Mouse (Mus musculus): ENCODE data around the gene Drap1. TPM values are rescaled to one million over a fixed set of nuclear protein-coding genes. Genes with fewer than 3 reads are reported as not detected.
A peak's percentile ranks its signal among the peaks of the same experiment; 100 is the strongest.

Drap1 gene
- polyA plus RNA-seq, 1 experiment from 2014 or later, result 318 TPM

DNA sequence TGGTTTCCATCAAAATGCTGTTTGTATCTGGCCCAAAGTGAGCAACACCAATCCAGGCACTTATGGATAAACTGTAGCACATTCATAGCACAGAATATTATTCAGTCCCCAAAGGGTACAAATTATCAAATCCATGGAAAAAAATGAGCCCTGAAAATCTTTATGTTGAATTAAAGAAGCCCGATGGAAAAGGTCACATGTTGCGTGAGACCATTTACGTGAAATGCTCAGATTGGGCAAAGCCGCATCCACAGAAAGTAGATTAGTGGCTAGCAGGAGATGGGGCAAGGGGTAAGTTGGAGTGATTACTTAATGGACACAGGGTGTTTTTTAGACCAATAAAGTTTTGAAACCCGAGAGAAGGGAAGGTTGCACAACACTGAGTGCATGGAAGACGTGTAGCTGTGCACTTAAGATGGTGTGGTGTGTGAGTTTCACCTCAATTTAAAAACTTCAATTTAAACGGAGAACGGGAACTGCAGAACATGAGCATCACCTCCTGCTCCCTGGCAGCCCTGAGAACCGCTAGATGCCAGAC is 19.7 kb upstream of the Drap1 start:
- Histone ChIP-seq H3K9me3 (ENCODE audit: control insufficient read depth, low read length) (no peaks in the 10 kb centered on the region), H3K9ac (ENCODE audit: low read depth, low read length) (no peak overlapping the region), H3K36me3 (ENCODE audit: control insufficient read depth, insufficient read depth, low read length) (no peaks in the 10 kb centered on the region), H3K4me2 (ENCODE audit: low read length) (no peak overlapping the region), H3K4me3 (ENCODE audit: low read length) (no peak overlapping the region), H3K27me3 (replicated peaks; ENCODE audit: control insufficient read depth, insufficient read depth, low read length) (peaks cover 37% of the 10 kb centered on the region), H3K27ac (ENCODE audit: low read depth, low read length) (no peak overlapping the region), H3K4me1 (ENCODE audit: control insufficient read depth, insufficient read depth, low read depth, low read length) (peaks cover 12% of the 10 kb centered on the region)
- no peak for ATAC-seq
- WGBS, result 69% methylated on average over 9 of the region's 9 CpGs

- no peaks in the 10 kb centered on the region for H3K9me3 ChIP-seq (ENCODE audit: control insufficient read depth, low read length)
- 74% methylated on average over 7 of the region's 7 CpGs for WGBS
- no peaks in the 10 kb centered on the region for H3K36me3 ChIP-seq (ENCODE audit: control insufficient read depth, insufficient read depth, low read length)
- 0 out of 2 replicates have a peak overlapping the region, but pooled peaks have one; percentile 24 for H3K27ac ChIP-seq (ENCODE audit: low read depth, low read length)
- peaks cover 11% of the 10 kb centered on the region for H3K4me1 ChIP-seq (ENCODE audit: control insufficient read depth, insufficient read depth, low read depth, low read length)
- H3K9ac ChIP-seq (ENCODE audit: low read depth, low read length), result peak overlapping the region; percentile 59; the same call in 1 of the 2 replicates
- H3K27me3 ChIP-seq (replicated peaks; ENCODE audit: control insufficient read depth, insufficient read depth, low read length), result no peaks in the 10 kb centered on the region; the same call in 1 of the 2 replicates
- H3K4me3 ChIP-seq (ENCODE audit: low read length), result no peak overlapping the region
- peak overlapping the region; percentile 55 for H3K4me2 ChIP-seq (ENCODE audit: low read length)
- no peak for ATAC-seq
Measured at GRCm38 (mm10) chr19:5433951-5434350, 9.2 kb upstream of the Drap1 start.

- H3K4me2 ChIP-seq (ENCODE audit: low read length), result peak overlapping the region; percentile 55
- no peaks in the 10 kb centered on the region for H3K9me3 ChIP-seq (ENCODE audit: control insufficient read depth, low read length)
- ATAC-seq, result peak; percentile 50
- peak overlapping the region; percentile 27; the same call in 1 of the 2 replicates for H3K4me3 ChIP-seq (ENCODE audit: low read length)
- H3K4me1 ChIP-seq (ENCODE audit: control insufficient read depth, insufficient read depth, low read depth, low read length), result peaks cover 11% of the 10 kb centered on the region
- H3K36me3 ChIP-seq (ENCODE audit: control insufficient read depth, insufficient read depth, low read length), result no peaks in the 10 kb centered on the region
- 11% methylated on average over 16 of the region's 16 CpGs for WGBS
- peak overlapping the region; percentile 59 for H3K9ac ChIP-seq (ENCODE audit: low read depth, low read length)
- H3K27ac ChIP-seq (ENCODE audit: low read depth, low read length), result peak overlapping the region; percentile 34; the same call in 1 of the 2 replicates
- no peaks in the 10 kb centered on the region; the same call in 1 of the 2 replicates for H3K27me3 ChIP-seq (replicated peaks; ENCODE audit: control insufficient read depth, insufficient read depth, low read length)
Measured at GRCm38 (mm10) chr19:5432992-5433852, 8.4 kb upstream of the Drap1 start.

DNA sequence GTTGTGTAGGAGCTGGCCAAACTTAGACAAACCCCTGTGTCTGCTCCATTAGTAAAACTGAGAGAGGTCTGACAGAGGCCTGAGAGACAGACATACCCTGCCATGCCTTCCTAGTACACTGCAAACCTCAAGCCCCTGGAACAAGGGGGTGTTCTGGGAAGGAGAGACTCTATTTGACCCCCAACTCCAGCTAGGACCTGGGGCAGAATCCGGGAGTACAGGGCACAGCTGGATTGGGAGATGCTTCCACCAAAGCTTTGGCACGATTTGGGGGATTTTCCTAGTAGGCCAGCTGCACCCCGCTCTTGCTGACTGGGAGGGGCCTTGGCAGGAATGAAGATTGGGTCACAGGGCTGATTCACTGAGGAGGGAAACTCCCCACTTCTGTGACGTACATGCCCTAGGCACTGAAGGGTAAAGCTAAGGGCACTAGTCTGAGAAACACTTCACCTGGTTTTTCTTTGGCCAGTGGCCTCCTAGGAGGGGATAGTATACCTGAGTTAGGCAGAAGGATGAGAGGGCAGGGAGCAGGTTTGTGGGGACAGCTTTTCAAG is 7.2 kb upstream of the Drap1 start:
- Histone ChIP-seq H3K9me3 (ENCODE audit: control insufficient read depth, low read length) (no peaks in the 10 kb centered on the region), H3K27ac (ENCODE audit: low read depth, low read length) (no peak overlapping the region), H3K9ac (ENCODE audit: low read depth, low read length) (no peak overlapping the region), H3K4me3 (ENCODE audit: low read length) (no peak overlapping the region), H3K4me2 (ENCODE audit: low read length) (no peak overlapping the region), H3K4me1 (ENCODE audit: control insufficient read depth, insufficient read depth, low read depth, low read length) (peaks cover 12% of the 10 kb centered on the region), H3K36me3 (ENCODE audit: control insufficient read depth, insufficient read depth, low read length) (no peaks in the 10 kb centered on the region), H3K27me3 (replicated peaks; ENCODE audit: control insufficient read depth, insufficient read depth, low read length) (no peaks in the 10 kb centered on the region; the same call in 1 of the 2 replicates)
- 78% methylated on average over 4 of the region's 4 CpGs for WGBS
- no peak for ATAC-seq

GRCm38 (mm10) chr19:5430408-5430807 is 5.6 kb upstream of the Drap1 start:
- 50% methylated on average over 1 of the region's 1 CpGs for WGBS
- Histone ChIP-seq H3K27me3 (replicated peaks; ENCODE audit: control insufficient read depth, insufficient read depth, low read length) (no peaks in the 10 kb centered on the region; the same call in 1 of the 2 replicates), H3K27ac (ENCODE audit: low read depth, low read length) (no peak overlapping the region), H3K4me2 (ENCODE audit: low read length) (no peak overlapping the region), H3K4me3 (ENCODE audit: low read length) (no peak overlapping the region), H3K36me3 (ENCODE audit: control insufficient read depth, insufficient read depth, low read length) (no peaks in the 10 kb centered on the region), H3K4me1 (ENCODE audit: control insufficient read depth, insufficient read depth, low read depth, low read length) (peaks cover 25% of the 10 kb centered on the region), H3K9me3 (ENCODE audit: control insufficient read depth, low read length) (no peaks in the 10 kb centered on the region), H3K9ac (ENCODE audit: low read depth, low read length) (no peak overlapping the region)
- ATAC-seq, result no peak

DNA sequence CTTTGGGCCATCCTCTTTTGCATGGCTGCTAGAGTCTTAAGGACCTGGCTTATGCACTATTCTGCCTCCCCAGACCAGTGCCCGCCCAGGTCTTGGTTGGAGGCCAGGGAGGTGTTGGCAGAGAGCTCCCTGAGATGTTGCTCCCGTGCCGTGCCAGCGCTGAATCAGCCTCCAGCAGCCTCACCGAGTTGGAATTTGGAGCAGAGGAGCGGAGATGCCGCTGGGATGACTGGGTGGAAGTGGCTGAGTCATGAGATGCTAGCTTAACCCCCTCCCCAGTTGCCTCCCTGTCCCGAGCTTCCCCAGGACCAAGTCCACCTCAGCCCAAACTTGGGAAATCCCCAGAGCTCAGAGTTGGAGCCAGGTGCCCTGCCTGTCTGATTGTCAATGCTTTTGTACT is 5.0 kb upstream of the Drap1 start:
- no peak overlapping the region for H3K4me2 ChIP-seq (ENCODE audit: low read length)
- ATAC-seq, result no peak
- H3K9ac ChIP-seq (ENCODE audit: low read depth, low read length), result no peak overlapping the region
- H3K4me1 ChIP-seq (ENCODE audit: control insufficient read depth, insufficient read depth, low read depth, low read length), result peaks cover 25% of the 10 kb centered on the region
- H3K36me3 ChIP-seq (ENCODE audit: control insufficient read depth, insufficient read depth, low read length), result no peaks in the 10 kb centered on the region
- 62% methylated on average over 8 of the region's 8 CpGs for WGBS
- no peaks in the 10 kb centered on the region for H3K9me3 ChIP-seq (ENCODE audit: control insufficient read depth, low read length)
- no peak overlapping the region for H3K4me3 ChIP-seq (ENCODE audit: low read length)
- H3K27me3 ChIP-seq (replicated peaks; ENCODE audit: control insufficient read depth, insufficient read depth, low read length), result no peaks in the 10 kb centered on the region; the same call in 1 of the 2 replicates
- H3K27ac ChIP-seq (ENCODE audit: low read depth, low read length), result no peak overlapping the region

DNA sequence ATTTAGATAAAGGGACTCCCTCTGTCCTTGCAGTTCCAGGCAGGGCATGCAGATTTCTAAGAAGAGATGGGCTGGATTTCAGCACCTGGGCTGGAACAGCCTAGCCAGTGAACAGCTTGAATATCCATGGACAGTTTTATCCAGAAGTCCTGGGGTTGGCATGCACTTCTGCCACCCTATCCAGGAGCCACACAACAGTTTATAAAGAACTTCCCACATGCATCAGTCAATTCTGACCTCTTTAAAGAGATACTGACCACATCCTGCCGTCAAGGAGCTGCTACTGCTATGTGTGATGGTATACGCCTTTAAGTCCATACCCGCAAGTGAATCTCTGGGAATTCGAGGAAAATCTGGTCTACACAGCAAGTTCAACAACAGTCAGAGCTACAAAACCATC is 4.4 kb upstream of the Drap1 start:
- Histone ChIP-seq H3K4me1 (ENCODE audit: control insufficient read depth, insufficient read depth, low read depth, low read length) (peaks cover 25% of the 10 kb centered on the region), H3K4me3 (ENCODE audit: low read length) (no peak overlapping the region), H3K27me3 (replicated peaks; ENCODE audit: control insufficient read depth, insufficient read depth, low read length) (no peaks in the 10 kb centered on the region; the same call in 1 of the 2 replicates), H3K27ac (ENCODE audit: low read depth, low read length) (no peak overlapping the region), H3K4me2 (ENCODE audit: low read length) (no peak overlapping the region), H3K9ac (ENCODE audit: low read depth, low read length) (no peak overlapping the region), H3K9me3 (ENCODE audit: control insufficient read depth, low read length) (no peaks in the 10 kb centered on the region), H3K36me3 (ENCODE audit: control insufficient read depth, insufficient read depth, low read length) (no peaks in the 10 kb centered on the region)
- 86% methylated on average over 4 of the region's 4 CpGs for WGBS
- ATAC-seq, result no peak

DNA sequence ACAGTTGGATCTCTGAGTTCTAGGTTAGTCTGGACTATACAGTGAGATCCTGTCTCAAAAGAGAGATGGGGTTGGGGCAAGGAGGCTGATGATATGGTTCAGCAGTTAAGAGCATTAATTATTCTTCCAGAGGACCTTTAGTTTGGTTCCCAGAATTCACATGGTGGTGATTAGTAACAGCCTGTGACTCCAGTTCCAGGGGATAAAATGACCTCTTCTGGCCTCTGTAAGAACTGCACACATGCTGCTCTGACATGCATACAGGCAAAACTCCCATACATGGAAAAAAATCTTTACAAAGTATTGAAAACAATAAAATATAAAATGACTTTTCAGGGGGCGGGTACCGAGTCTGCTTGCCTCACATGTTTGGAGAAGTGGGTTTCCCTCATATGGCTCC is 3.3 kb upstream of the Drap1 start:
- no peak for ATAC-seq
- no peak overlapping the region for H3K4me3 ChIP-seq (ENCODE audit: low read length)
- no peaks in the 10 kb centered on the region for H3K9me3 ChIP-seq (ENCODE audit: control insufficient read depth, low read length)
- 89% methylated on average over 2 of the region's 2 CpGs for WGBS
- H3K4me1 ChIP-seq (ENCODE audit: control insufficient read depth, insufficient read depth, low read depth, low read length), result peaks cover 25% of the 10 kb centered on the region
- no peaks in the 10 kb centered on the region for H3K36me3 ChIP-seq (ENCODE audit: control insufficient read depth, insufficient read depth, low read length)
- no peak overlapping the region for H3K9ac ChIP-seq (ENCODE audit: low read depth, low read length)
- H3K4me2 ChIP-seq (ENCODE audit: low read length), result no peak overlapping the region
- no peak overlapping the region for H3K27ac ChIP-seq (ENCODE audit: low read depth, low read length)
- no peaks in the 10 kb centered on the region; the same call in 1 of the 2 replicates for H3K27me3 ChIP-seq (replicated peaks; ENCODE audit: control insufficient read depth, insufficient read depth, low read length)
